Mouse (Mus musculus) embryo, embryonic 11.5 days (tissue): ENCODE measurements around the gene Dock8.

Experiments used
- DNase-seq: peaks from one replicate; pipeline ENCODE4 v3.0.0-alpha.2; 2012; ENCODE audit warnings: low read depth, low spot score

The Dock8 gene

DNA sequence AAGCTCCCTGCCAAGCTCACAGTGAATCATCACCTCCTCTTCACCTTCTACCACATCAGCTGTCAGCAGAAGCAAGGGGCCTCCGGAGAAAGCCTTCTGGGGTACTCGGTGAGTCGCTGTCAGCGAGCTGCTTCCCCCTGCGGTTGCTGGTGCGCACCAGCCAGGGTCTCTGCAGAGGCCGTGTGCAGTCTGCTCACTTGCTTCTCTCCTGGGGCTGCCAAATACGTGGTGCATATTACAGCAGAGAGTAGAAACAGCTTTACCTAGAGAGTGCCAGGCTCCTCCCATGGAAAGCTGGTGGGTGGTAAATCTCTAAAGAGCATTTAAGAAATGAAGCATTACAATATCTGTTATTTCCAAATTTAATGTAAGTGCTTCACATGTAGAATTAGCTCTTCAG is 123.1 kb downstream of the Dock8 start:
- no peak for DNase-seq

DNA sequence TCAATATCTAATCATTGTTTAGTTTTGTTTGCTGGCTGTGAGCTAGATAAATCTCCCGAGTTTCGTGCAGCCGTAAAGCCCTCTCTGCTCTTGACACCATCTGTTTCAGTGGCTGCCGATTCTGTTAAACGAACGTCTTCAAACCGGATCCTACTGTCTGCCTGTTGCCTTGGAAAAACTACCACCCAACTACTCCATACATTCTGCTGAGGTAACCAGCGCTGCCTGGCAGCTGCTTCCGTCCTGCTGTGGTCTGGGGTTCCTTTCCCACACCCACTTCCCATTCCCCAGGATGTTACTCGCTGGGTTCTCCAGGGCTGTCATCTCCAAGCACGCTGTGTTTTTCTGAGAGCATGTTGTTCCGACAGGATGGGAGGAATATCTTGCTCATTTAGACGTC is 123.7 kb downstream of the Dock8 start:
- DNase-seq: no peak

DNA sequence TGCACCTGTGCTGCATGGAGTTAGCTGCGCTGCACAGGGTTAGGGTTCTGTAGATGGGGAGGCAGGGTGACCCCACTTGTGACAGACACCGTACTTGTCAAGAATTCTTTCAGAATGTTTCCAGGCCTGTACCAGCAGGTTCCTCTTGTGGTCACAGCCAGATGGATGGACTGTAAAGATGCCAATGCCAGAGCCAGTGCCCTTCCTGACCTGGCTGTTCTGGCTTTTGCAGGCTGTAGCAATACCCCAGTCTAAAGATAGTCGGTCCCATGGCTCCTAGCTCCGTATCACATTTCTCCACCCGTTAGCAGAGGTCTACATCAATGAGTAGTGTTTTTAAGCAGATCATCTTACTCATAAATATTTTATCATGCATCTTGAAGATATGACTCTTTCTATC is 124.1 kb downstream of the Dock8 start:
- no peak for DNase-seq

DNA sequence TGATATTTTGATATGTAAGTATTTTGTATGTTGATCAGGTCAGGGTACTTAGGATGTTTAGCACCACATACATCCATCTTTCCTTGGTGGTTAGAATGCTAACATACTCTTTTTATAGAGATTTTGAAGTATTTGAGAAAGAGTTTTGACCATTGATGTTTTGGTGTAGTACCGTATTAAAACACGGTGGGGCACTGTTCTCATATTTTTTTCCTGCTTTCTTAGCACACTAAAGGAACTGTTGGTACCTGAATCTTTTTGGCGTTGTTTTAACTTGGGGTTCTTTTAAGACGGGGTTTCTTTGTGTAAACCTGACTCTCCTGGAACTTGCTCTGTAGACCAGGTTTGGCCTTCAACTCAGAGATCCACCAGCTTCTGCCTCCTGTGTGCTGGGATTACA is 133.0 kb downstream of the Dock8 start:
- peak; percentile 35 for DNase-seq

DNA sequence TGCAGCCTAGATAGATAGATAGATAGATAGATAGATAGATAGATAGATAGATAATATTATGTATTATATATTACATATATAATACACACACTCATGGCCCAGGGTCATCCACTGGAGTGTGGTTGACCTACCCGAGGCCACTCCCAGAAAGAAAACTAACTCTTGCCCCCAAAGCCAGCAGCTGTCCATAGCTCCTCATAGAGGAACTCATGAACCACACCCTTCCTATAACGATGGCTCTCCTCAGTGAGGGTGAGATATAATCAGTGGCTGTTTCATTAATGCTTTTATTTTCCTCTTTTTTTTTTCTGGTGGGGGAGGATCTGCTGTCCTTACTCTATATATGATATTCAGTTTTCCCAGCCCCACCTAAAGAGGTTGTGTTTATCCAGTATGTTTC is 134.6 kb downstream of the Dock8 start:
- DNase-seq: no peak

DNA sequence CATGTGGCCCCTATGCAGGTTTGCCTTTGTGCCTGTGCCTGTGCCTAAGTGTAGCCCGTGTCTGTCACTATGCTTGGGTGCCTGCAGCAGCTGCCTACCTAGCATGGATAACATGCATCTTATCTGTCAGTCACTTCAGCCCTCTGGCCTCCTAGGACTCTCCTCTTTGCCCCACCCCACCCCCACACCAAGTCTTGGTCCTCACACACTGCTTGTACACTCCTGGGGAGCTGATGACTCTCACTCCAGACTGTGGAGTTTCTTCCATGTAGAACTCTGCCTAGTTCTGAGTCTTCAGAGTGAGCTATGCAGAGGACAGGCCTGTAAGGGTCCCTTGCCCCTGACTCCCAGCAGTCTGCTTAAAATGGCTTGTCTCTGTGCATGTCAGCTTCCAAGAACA is 136.8 kb downstream of the Dock8 start:
- DNase-seq: no peak

DNA sequence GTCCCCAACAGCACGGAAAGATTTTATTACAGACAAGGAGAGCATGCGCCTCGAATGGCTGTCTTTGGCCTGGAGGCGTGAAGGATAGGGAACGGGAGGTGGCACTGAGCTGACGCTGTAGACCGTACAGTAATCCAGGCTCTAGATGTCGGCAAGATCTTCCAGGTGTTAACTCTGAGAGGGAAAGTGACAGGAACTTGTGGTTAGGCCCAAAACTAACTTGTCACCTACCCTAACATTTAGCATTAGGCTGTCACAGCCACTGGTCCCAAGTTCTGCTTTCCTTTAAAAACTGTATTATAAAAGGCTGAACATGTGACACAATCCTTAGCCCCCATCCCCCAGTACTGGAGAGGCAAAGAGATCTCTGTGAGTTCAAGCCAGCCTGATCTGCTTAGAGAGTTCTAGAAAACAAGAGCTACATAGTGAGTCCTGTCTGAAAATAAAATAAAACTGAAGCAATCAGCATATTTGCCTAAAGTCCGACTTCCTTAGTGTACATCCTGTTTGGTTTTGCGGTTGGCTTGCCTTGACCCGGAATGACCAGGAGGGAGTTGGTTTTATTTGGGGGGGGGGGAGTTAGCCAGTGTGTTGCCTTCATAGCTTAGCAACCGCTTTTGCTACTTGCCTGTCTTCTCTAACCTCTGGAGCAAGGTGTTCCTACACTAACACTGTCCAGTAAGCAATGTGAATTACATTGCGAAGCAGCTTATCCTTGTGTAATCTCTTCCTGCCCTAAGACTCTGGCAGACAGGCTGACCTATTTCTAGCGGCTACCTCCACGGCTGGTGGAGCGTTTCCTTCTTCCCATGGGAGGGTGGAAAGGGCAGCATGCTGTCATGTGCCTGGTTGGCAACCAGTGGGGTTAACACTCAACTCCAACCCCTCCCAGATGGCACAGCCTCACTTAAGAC is 138.8 kb downstream of the Dock8 start:
- no peak for DNase-seq

DNA sequence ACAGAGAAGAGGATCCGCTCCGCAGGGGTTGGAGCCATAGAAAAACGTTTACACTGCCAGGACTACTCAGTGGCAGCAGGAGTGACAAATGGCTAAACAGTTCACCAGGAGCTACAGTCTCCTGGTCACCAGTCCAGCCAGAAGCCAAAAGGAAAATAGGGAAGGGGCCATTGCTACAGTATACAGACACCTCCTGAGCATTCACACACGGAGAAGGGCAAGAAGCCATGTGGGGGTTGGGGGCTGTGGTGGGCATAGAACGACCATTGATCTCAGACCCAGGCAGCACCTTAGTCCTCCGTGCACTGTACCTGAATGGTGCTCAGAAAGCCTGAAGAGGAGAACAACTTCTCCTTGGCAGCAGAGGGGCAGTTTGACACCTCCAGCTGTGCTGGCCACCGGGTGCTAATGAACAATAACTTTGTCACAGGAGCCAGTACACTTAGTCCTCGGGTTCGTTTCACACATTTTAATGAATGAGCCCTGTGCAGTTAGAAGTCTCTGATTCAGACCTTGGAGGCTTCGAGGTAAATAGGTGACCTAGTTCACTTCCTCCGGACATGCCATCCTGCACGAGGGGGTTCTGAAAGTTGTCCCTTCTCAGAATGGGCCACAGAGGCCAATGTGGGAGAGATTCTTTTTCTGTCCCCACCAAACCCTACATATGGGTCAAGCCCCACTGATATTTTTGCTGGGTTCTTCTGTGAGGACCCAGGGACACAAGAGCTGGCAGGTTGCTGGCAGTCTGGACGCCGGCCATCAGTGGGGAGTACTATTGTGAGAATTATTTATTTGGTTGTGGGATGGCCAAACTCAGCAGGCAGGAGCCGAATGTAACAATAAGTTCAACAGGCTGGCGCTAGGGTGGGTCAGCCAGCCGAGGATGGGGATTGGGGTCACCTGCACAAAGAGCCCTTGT is 145.0 kb downstream of the Dock8 start:
- DNase-seq: no peak

DNA sequence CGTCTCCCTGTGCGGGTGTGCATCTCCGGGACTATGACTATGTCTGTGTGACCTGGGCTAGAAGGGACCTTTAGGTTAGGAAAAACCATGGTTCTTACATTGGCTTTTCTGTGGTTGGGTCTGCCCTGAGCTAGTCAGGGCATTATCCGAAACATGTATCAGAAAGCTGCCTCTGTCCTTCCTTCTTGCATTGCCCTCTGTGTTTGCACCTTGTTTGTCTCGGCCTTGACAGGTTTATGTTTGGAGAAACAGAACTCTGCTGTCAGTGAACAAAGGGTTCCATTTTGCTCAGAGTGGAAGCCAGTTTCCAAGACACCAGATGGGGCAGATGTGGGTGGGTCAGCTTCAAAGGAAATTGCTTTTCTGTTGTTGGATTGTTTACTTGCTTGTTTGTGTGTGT is 145.8 kb downstream of the Dock8 start:
- DNase-seq: no peak

DNA sequence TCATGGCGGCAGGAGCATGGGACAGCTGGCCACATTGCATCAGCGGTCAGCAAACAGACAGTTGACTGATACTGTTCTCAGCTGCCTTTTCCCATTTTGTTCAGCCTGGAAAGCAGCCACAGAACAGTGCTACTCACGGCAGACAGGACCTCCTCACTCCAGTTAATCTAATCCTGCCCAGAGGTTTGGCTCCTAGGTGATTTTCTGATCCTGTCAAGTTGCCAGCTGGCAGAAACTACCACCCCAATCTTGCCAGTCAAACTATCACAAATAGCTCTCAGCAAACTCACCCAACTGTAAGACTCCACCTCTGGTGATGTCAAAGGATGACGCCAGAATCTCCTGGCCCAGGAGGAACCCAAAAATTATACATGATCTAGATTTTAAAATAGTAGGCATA is 146.8 kb downstream of the Dock8 start:
- no peak for DNase-seq

DNA sequence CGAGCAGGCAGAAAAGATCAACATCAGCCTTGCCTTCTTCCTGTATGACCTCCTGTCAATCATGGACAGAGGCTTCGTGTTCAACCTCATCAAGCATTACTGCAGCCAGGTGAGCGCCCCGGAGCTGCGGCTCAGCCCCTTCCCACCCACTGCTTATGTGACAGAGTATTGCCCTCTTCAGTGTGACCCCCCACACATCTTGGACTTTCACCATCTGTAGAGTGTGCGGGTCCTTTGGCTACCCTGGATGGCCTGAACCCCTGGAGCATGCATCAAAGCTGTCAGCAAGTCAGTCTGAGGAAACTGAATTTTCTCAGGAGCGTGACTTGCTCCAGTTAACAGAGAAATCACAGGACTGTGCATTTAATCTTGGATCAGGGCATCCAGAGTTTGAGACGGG is 150.5 kb downstream of the Dock8 start:
- no peak for DNase-seq

DNA sequence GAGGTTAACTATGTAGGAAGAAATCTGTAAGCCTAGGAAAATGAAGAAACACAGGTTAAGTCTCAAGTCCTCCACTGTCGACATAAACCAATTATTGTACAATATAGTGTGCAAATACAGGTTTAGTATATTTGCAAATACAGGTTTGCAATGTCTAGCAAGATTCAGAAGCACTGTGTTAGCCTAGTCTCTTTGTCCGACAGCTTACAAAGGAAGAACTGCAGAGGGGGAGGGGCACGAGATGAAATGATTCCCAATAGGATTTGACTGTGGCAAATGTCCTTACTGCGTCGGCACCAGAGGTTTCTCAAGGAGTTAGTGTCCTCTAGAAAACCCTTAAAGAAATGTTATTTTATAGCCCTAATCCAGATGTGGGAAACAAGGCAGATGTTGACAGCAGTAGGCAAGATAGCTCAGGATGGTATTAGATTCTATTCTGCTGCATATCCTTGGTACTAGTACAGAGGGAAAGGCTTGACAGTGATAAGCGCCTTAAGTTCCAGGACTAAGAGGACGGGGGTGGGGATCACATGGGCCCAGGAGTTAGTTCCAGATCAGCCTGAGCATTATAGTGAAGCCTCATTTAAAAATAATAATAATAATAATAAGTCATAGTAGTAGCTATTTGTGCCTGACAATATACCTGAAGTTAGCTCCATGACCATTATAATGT is 155.3 kb downstream of the Dock8 start:
- no peak for DNase-seq

DNA sequence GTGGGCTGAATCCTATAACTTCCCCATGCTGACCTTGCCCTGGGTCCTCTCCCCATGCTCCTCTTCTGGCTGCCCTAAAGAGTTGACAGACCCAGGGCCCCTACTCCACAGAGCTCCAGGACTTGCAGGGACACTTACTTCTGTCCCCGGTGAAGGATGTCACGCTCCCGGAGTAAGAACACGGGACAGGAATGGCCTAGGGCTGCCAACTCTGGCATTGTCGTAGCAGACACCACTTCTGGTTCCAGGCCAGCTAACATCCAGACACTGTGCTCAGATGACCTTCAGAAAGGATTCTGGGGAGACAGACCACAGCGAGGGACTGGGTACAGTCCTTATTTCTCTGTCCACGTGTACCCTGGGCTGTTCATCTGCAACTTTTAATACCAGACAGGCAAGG is 155.9 kb downstream of the Dock8 start:
- DNase-seq: no peak

DNA sequence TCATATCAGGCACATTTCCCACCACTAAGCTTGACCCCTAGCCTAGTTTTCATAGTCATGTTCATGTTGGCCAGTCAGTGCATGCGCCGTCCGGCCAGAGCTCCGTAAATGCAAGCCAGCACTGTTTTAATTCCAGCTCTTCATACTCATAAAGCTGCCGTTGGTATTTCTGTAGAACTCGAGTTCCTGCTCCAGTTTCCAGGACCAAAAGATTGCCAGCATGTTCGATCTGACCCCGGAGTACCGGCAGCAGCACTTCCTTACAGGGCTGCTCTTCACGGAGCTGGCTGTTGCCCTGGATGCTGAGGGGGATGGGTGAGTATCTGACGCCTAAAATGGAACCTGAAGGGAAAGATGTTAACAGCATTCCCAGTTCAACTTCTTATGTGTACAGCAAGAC is 156.4 kb downstream of the Dock8 start:
- no peak for DNase-seq

DNA sequence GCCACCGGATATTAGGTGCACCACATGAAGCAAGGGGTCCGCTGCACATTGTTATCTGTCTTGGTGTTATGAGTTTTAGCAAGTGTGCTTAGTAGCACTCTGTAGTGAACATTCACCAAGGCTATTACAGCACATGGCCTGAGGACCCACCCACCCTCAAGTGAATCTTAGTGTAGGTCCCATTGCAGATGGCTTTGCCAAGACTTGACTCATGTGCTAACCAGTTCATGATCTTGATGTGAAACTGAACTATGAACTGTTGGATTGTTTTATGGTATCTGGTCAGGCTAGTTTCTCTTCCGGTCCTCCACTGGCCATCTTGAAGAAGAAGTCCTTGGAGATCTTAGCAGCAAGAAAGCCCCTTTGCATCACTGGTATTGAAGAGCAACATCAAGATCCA is 162.9 kb downstream of the Dock8 start:
- DNase-seq: no peak

DNA sequence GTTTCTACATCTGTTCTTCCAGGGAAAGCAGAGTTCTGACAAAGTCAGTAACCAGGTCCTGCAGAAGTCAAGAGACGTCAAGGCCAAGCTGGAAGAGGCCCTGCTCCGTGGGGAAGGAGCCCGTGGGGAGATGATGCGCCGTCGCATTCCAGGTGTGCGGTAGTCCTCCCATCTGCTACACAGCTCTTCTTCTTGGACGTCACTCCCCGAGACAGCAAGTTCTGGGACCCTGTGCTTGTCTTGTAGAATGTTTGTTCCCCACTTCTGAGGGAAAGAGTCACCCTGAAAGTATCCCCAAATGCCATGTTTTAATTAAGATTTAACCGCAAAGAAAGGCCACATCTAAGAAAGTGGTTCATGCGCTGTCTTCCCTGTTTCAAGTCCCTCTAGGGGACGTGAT is 164.1 kb downstream of the Dock8 start:
- no peak for DNase-seq

DNA sequence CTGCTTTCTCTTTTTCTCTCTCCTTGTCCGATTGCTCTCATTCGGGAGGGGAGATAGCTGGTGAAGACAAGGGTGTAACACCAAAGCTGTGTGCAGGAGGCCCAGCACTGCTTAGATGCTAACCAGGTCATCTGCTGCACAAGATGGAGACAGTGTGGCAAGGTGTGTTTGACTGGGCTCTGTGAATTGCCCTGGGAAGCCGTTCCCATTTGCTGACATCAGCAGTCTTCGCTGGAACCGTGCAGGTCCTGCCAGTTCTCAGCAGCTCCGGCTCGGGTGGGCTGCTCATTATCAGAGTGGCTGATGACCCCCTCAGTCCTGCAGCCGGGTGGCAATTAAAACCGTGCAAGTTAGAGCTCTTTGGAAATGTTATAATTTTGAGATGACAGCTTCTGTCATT is 167.1 kb downstream of the Dock8 start:
- no peak for DNase-seq

DNA sequence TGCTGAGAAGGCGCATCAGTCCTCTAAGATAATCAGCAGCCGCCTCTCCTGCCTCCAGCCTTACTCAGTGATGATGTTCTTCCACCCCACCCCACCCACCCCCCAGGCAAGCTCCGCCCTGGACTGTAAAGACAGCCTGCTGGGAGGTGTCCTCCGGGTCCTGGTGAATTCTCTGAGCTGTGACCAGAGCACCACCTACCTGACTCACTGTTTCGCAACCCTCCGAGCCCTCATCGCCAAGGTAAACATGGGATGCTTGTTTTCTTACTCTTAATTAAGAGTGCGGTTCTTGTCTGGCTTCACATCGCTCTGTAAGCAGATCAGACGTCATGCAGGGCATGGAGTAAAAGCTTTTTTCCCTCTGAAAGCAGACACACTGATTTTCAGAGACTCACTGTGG is 172.1 kb downstream of the Dock8 start:
- DNase-seq: no peak

DNA sequence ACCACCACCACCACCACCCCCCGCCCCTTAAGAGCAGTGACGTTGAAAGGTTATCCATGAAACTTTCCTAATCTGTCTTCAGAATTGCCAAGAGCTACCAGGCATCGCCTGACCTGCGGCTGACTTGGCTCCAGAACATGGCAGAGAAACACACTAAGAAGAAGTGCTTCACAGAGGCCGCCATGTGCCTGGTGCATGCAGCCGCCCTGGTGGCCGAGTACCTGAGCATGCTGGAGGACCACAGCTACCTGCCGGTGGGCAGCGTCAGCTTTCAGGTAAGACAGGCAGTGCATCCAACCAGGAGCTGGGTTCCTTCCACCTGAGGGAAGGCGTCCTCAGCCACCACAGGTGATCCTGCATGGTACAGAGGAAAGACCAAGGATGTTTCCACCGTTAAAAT is 177.4 kb downstream of the Dock8 start:
- DNase-seq: no peak

DNA sequence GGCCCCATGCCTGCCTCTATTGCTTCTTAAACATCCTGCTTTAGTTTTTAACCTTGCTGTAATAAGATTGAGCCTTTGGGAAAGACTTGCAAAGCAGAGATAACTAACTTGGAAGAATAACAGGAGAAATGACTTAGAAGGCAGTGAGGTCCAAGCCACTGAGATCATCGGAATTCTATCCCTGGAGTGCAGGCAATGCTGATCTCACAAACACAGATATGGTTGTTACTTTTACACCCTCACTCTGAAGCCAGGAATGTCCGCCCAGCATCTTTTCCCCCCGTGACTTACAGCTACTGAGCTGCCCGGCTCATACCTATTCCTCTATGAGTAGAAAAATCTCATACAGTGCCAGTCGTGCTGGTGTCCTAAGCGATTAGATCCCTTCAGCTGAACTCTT is 180.7 kb downstream of the Dock8 start:
- no peak for DNase-seq

DNA sequence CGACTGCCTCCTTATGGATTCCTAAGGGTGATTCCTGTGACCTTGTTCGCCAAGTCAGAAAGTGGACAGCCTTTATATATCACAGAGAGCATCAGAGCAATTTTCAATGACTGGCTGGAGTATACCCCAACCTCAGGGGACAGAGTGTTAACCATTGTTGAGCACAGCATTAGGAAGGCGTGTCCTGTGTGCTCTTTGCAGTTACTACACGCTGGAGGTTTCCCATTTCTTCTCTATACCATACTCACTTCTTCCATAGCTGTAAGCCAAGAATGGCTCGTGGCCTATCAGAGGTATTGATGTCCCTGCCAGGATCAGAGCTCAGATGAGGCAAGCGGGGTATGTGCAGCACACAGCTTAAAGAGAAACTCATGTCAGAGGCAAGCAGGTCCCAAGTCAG is 181.2 kb downstream of the Dock8 start:
- no peak for DNase-seq

DNA sequence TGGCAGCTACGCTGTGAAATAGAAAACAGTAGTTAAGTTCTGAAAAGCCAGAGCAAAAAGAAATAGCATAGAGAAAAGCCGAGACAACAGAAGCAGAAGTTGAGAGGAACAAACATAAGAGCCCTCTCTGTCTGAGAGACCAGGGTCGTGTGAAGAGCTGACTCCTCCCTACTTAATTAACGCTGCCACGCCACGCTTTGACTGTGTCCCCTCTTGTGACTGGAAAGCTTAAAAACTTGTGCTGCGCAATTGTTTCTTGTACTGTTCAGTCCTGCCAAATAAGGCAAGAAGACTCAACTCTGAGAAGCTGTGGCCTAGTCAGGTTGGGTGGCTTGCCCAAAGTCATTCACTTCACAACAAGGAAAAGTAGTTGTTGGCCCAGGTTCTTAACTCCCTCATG is 184.7 kb downstream of the Dock8 start:
- DNase-seq: no peak
